Mouse (Mus musculus) liver, embryonic 14.5 days (tissue): ENCODE data around the gene Mroh3. TPM values are rescaled to one million over a fixed set of nuclear protein-coding genes. Genes with fewer than 3 reads are reported as not detected.

Experiments
- ATAC-seq: fragments of 200-750 bp; cut with Nextera tagmentation; 2 replicates; pipeline ENCODE4 v1.8.0; 2017; ENCODE audit warnings: moderate number of reproducible peaks, mild to moderate bottlenecking, moderate library complexity; ENCODE audit not compliant: insufficient read depth
- DNase-seq, 3 experiments: peaks; one replicate each; pipeline ENCODE4 v3.0.0-alpha.2; 2012 to 2013; ENCODE audit warnings: low read depth in 3 of 3, low spot score in 3 of 3
- H3K27ac ChIP-seq: fragments of 300-500 bp; sonication (generic); 2 replicates; pipeline ENCODE4 v1.5.1; 2014; ENCODE audit warnings: moderate library complexity, mild to moderate bottlenecking, control low read depth, inconsistent platforms
- H3K27me3 ChIP-seq: fragments of 300-500 bp; sonication (generic); 2 replicates; pipeline ENCODE4 v1.6.1; 2014; ENCODE audit warnings: mild to moderate bottlenecking, low read length, moderate library complexity; ENCODE audit not compliant: control insufficient read depth, insufficient read depth
- H3K36me3 ChIP-seq: fragments of 300-500 bp; sonication (generic); replicated peaks from 2 replicates; pipeline ENCODE4 v1.6.1; 2014; ENCODE audit warnings: low read depth; ENCODE audit not compliant: control insufficient read depth, insufficient read depth
- H3K4me1 ChIP-seq, 2 experiments: fragments of 200-500 bp in 1 of 2; fragments of 300-500 bp in 1 of 2; sonication (generic) in 1 of 2; replicated peaks; 2 replicates each; pipeline ENCODE4 v1.6.1; 2012 to 2014; ENCODE audit warnings: antibody characterized with exemption in 1 of 2, inconsistent platforms in 1 of 2, low read length in 1 of 2; ENCODE audit not compliant: control insufficient read depth in 2 of 2, insufficient read depth in 2 of 2
- H3K4me2 ChIP-seq: fragments of 300-500 bp; sonication (generic); 2 replicates; pipeline ENCODE4 v1.6.1; 2014; ENCODE audit warnings: low read depth, mild to moderate bottlenecking, control low read depth, moderate library complexity
- H3K4me3 ChIP-seq, 2 experiments: fragments of 200-500 bp in 1 of 2; fragments of 300-500 bp in 1 of 2; sonication (generic) in 1 of 2; 2 replicates each; pipeline ENCODE4 v1.5.1; 2012 to 2014; ENCODE audit warnings: low read depth in 2 of 2, low read length in 2 of 2, mild to moderate bottlenecking in 2 of 2, control low read depth in 1 of 2, inconsistent platforms in 1 of 2, moderate library complexity in 1 of 2; ENCODE audit not compliant: insufficient read depth in 1 of 2
- H3K9ac ChIP-seq: fragments of 300-500 bp; sonication (generic); replicated peaks from 2 replicates; pipeline ENCODE4 v1.6.1; 2014; ENCODE audit warnings: mild to moderate bottlenecking, control low read depth, moderate library complexity
- H3K9me3 ChIP-seq: fragments of 300-500 bp; sonication (generic); 2 replicates; pipeline ENCODE4 v1.6.1; 2016; ENCODE audit warnings: low read length, mixed read lengths; ENCODE audit not compliant: control insufficient read depth
- CTCF ChIP-seq: IDR thresholded peaks from 2 replicates; pipeline ENCODE4 v1.5.1; 2016; ENCODE audit warnings: antibody characterized with exemption, low read depth, control low read depth
- EP300 ChIP-seq: IDR thresholded peaks from 2 replicates; pipeline ENCODE4 v1.6.1; 2016; ENCODE audit warnings: antibody characterized with exemption, low read depth
- WGBS: fragments of 180-500 bp; shearing (Covaris S2); extraction: QIAGEN DNeasy Blood & Tissue Kit; methylation state at CpG from one replicate; pipeline ENCODE4 v1.1.7; 2014; ENCODE audit not compliant: insufficient replicate concordance; 5-methylcytosine and 5-hydroxymethylcytosine counted together
- polyA plus RNA-seq, 2 experiments: library from polyadenylated mRNA; depleted of rRNA in 1 of 2; stranded (reverse) in 1 of 2; unstranded in 1 of 2; fragments of >200 nt; fragmentation: Nextera tagmentation in 1 of 2; extraction: Ambion mirVana in 1 of 2; gene quantifications; 2 replicates each; pipeline versions ENCODE4 v1.2.1 to v1.2.3; 2012 to 2014

The Mroh3 gene
- polyA plus RNA-seq, 2 experiments: 0.15 TPM; not detected in 1

GRCm38 (mm10) chr1:136132386-136133201 is 80.0 kb downstream of the Mroh3 start:
- H3K9me3 ChIP-seq: no peaks in the 10 kb centered on the region
- peaks cover 24 to 56% of the 10 kb centered on the region in 2 experiments for H3K4me1 ChIP-seq
- peak overlapping the region; percentile 52 to 75 for H3K4me3 ChIP-seq
- no peak overlapping the region for H3K27ac ChIP-seq
- no peak overlapping the region for H3K9ac ChIP-seq
- no peak for TF ChIP-seq CTCF
- TF ChIP-seq EP300: no peak
- no peaks in the 10 kb centered on the region; the same call in 1 of the 2 replicates for H3K27me3 ChIP-seq
- no peaks in the 10 kb centered on the region for H3K36me3 ChIP-seq
- no peak for ATAC-seq
- no peak for DNase-seq
- H3K4me2 ChIP-seq: peak overlapping the region; percentile 99
- WGBS: 35% methylated on average over 10 of the region's 10 CpGs

Other genes with a start within 250 kb of the Mroh3 start
- not detected in 2 replicates for gene Igfn1, start 206.5 kb downstream of the Mroh3 start, polyA plus RNA-seq (2012; rRNA removed)
- not detected in 2 replicates for gene Igfn1, start 206.5 kb downstream of the Mroh3 start, polyA plus RNA-seq (2014; fragmentation: Nextera tagmentation; extraction: Ambion mirVana)
- gene Tmem9, start 204.7 kb downstream of the Mroh3 start, polyA plus RNA-seq (2012; rRNA removed): 43.9 and 44.4 TPM in 2 replicates
- 42.4 and 44.2 TPM in 2 replicates for gene Tmem9, start 204.7 kb downstream of the Mroh3 start, polyA plus RNA-seq (2014; fragmentation: Nextera tagmentation; extraction: Ambion mirVana)
- gene Ascl5, start 162.0 kb downstream of the Mroh3 start, polyA plus RNA-seq (2012; rRNA removed): not detected in 2 replicates
- gene Ascl5, start 162.0 kb downstream of the Mroh3 start, polyA plus RNA-seq (2014; fragmentation: Nextera tagmentation; extraction: Ambion mirVana): not detected in 2 replicates
- 0.02 TPM in 1 of 2 replicates, not detected in the other for gene Cacna1s, start 160.1 kb downstream of the Mroh3 start, polyA plus RNA-seq (2012; rRNA removed)
- not detected in 2 replicates for gene Cacna1s, start 160.1 kb downstream of the Mroh3 start, polyA plus RNA-seq (2014; fragmentation: Nextera tagmentation; extraction: Ambion mirVana)
- 1.8 and 2.2 TPM in 2 replicates for gene Kif21b, start 81.4 kb downstream of the Mroh3 start, polyA plus RNA-seq (2012; rRNA removed)
- 1.0 and 1.2 TPM in 2 replicates for gene Kif21b, start 81.4 kb downstream of the Mroh3 start, polyA plus RNA-seq (2014; fragmentation: Nextera tagmentation; extraction: Ambion mirVana)
- gene Inava, start 21.4 kb upstream of the Mroh3 start, polyA plus RNA-seq (2012; rRNA removed): 0.16 and 0.28 TPM in 2 replicates
- gene Inava, start 21.4 kb upstream of the Mroh3 start, polyA plus RNA-seq (2014; fragmentation: Nextera tagmentation; extraction: Ambion mirVana): 0.13 and 0.36 TPM in 2 replicates
- gene Gpr25, start 48.0 kb upstream of the Mroh3 start, polyA plus RNA-seq (2012; rRNA removed): 0.06 TPM in 1 of 2 replicates, not detected in the other
- not detected in 2 replicates for gene Gpr25, start 48.0 kb upstream of the Mroh3 start, polyA plus RNA-seq (2014; fragmentation: Nextera tagmentation; extraction: Ambion mirVana)
- 6.4 and 8.8 TPM in 2 replicates for gene Camsap2, start 133.3 kb upstream of the Mroh3 start, polyA plus RNA-seq (2012; rRNA removed)
- 10.3 and 11.7 TPM in 2 replicates for gene Camsap2, start 133.3 kb upstream of the Mroh3 start, polyA plus RNA-seq (2014; fragmentation: Nextera tagmentation; extraction: Ambion mirVana)
- gene Ddx59, start 202.4 kb upstream of the Mroh3 start, polyA plus RNA-seq (2012; rRNA removed): 2.2 and 3.5 TPM in 2 replicates
- 4.4 and 5.2 TPM in 2 replicates for gene Ddx59, start 202.4 kb upstream of the Mroh3 start, polyA plus RNA-seq (2014; fragmentation: Nextera tagmentation; extraction: Ambion mirVana)